Mouse (Mus musculus): ENCODE results near the gene Ppp3ca.

Gene Ppp3ca

GRCm38 (mm10) chr3:136862051-136862837 is 192.3 kb downstream of the Ppp3ca start:
- TF ChIP-seq GATA4 (IDR thresholded peaks at IDR 0.05; ENCODE audit: insufficient replicate concordance, low read length) = no peak

GRCm38 (mm10) chr3:136863127-136863526 is 193.2 kb downstream of the Ppp3ca start:
- no peak for TF ChIP-seq GATA4 (IDR thresholded peaks at IDR 0.05; ENCODE audit: insufficient replicate concordance, low read length)

- TF ChIP-seq GATA4 (IDR thresholded peaks at IDR 0.05; ENCODE audit: insufficient replicate concordance, low read length) = no peak
Measured at GRCm38 (mm10) chr3:136864306-136864705, 194.4 kb downstream of the Ppp3ca start.

- TF ChIP-seq GATA4 (IDR thresholded peaks at IDR 0.05; ENCODE audit: insufficient replicate concordance, low read length) = no peak
Measured at GRCm38 (mm10) chr3:136865176-136865859, 195.4 kb downstream of the Ppp3ca start.

- TF ChIP-seq GATA4 (IDR thresholded peaks at IDR 0.05; ENCODE audit: insufficient replicate concordance, low read length) = no peak
Measured at GRCm38 (mm10) chr3:136866095-136866494, 196.2 kb downstream of the Ppp3ca start.

GRCm38 (mm10) chr3:136866571-136866970 is 196.6 kb downstream of the Ppp3ca start:
- TF ChIP-seq GATA4 (IDR thresholded peaks at IDR 0.05; ENCODE audit: insufficient replicate concordance, low read length) = no peak

- no peak for TF ChIP-seq GATA4 (IDR thresholded peaks at IDR 0.05; ENCODE audit: insufficient replicate concordance, low read length)
Measured at GRCm38 (mm10) chr3:136867366-136867765, 197.4 kb downstream of the Ppp3ca start.

GRCm38 (mm10) chr3:136871772-136872532 is 202.0 kb downstream of the Ppp3ca start:
- no peak for TF ChIP-seq GATA4 (IDR thresholded peaks at IDR 0.05; ENCODE audit: insufficient replicate concordance, low read length)

- TF ChIP-seq GATA4 (IDR thresholded peaks at IDR 0.05; ENCODE audit: insufficient replicate concordance, low read length) = no peak
Measured at GRCm38 (mm10) chr3:136872533-136873095, 202.7 kb downstream of the Ppp3ca start.

GRCm38 (mm10) chr3:136873809-136874449 is 204.0 kb downstream of the Ppp3ca start:
- TF ChIP-seq GATA4 (IDR thresholded peaks at IDR 0.05; ENCODE audit: insufficient replicate concordance, low read length) = no peak

GRCm38 (mm10) chr3:136874566-136874965 is 204.6 kb downstream of the Ppp3ca start:
- no peak for TF ChIP-seq GATA4 (IDR thresholded peaks at IDR 0.05; ENCODE audit: insufficient replicate concordance, low read length)

GRCm38 (mm10) chr3:136887741-136888140 is 217.8 kb downstream of the Ppp3ca start:
- no peak for TF ChIP-seq GATA4 (IDR thresholded peaks at IDR 0.05; ENCODE audit: insufficient replicate concordance, low read length)

GRCm38 (mm10) chr3:136892140-136892539 is 222.2 kb downstream of the Ppp3ca start:
- TF ChIP-seq GATA4 (IDR thresholded peaks at IDR 0.05; ENCODE audit: insufficient replicate concordance, low read length) = no peak

GRCm38 (mm10) chr3:136893596-136894402 is 223.9 kb downstream of the Ppp3ca start:
- TF ChIP-seq GATA4 (IDR thresholded peaks at IDR 0.05; ENCODE audit: insufficient replicate concordance, low read length) = no peak
